Mouse (Mus musculus) induced T-regulatory cell, adult 2 months (primary cell): ENCODE results near the gene Smoc2.

Experiments
- DNase-seq: peaks from one replicate; pipeline ENCODE4 v3.0.0-alpha.2; 2012; ENCODE audit warnings: low read depth

The Smoc2 gene

GRCm38 (mm10) chr17:14277310-14277709 lies 2.0 kb upstream of the Smoc2 start:
- DNase-seq: no peak

GRCm38 (mm10) chr17:14279966-14280300 lies 627 bp downstream of the Smoc2 start:
- no peak for DNase-seq

DNA sequence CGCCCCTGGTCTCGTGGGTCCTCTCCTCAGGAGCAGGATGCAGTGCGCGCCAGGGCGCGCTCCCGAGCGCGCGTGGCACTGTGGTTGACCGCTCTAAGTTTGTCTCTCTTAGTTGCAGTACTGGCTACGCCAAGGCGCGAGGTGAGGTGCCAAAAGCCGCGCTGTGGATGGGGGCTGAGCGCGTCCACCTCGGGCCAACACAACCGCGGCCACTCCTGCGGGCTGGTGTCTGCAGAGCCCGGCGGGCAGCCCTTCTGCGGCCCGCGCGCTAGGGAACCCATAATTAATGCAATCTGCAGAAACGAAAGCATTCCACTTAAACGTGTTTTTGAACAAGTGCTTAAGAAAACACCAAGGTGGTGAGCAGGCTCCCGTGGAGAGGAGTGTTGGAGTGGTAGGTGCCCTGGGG lies 1.1 kb downstream of the Smoc2 start:
- no peak for DNase-seq

DNA sequence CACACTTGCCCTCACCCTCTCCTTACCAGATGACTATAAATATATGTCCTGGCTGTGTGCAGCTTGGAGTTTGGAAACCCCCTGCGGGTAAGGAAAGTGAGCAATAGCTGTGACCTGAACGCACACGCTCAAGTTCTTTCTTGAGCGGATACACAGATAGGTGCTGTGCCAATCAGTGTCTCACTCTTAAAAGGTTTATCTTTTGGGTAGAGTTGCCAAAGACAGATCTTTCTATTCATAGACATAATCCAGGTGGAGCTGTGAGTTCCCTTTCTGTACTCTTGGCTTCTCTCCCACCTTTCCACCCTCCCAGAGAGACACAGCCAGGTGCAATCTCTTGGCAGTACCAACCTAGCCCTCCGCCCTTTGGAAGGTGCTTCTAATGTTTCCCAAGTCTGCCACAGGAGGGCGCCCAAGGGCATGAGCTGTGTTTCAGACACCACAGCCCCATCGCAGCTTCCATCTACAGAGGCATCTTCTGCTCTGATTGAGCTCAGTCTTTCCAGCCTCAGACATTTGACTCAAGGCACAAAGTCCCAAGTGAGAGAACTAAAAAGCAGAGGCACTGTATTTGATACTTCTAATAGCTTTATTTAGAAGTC lies 8.8 kb downstream of the Smoc2 start:
- peak; percentile 35 for DNase-seq

GRCm38 (mm10) chr17:14293617-14294016 lies 14.3 kb downstream of the Smoc2 start:
- no peak for DNase-seq

- DNase-seq: no peak
Measured at GRCm38 (mm10) chr17:14295146-14295545, 15.8 kb downstream of the Smoc2 start.

GRCm38 (mm10) chr17:14300361-14300760 lies 21.1 kb downstream of the Smoc2 start:
- DNase-seq: no peak

GRCm38 (mm10) chr17:14301491-14302344 lies 22.4 kb downstream of the Smoc2 start:
- DNase-seq: no peak

DNA sequence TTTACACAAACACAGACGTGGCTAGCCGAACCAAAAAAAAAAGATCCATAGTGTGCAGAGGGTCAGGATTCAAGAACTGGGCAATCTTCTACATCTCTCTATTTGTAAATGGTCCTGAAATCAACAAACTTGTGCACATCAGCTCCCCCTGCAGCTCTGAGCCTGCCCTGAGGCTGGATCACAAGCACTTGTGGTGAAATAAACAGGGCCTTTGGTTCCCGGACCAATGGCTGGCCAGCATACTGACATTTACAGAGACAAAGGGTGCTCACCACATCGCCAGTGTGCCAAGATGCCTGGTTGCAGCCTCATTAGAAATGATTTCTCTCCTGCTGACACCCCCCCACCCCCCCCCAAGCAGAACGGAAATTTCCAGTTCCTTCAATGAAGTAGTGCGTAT lies 23.1 kb downstream of the Smoc2 start:
- no peak for DNase-seq

DNA sequence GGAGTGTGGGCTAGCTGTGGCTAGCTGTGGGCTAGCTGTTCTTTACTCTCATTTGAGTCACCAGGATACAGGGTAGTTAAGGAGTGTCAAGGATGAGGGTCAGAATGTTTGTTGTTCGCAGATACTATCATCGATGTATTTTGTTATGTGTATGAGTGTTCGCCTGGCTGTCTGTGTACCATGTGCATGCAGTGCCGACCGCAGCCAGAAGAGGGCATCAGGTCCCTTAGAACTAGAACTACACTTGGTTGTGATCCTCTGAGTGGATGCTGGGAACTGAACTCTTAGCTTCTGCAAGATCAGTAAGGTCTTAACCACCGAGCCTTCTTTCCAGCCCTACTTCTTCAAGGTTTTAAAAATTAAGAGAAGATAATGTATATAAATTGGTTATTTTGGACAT lies 24.4 kb downstream of the Smoc2 start:
- DNase-seq: no peak

GRCm38 (mm10) chr17:14309884-14310283 lies 30.6 kb downstream of the Smoc2 start:
- no peak for DNase-seq

DNA sequence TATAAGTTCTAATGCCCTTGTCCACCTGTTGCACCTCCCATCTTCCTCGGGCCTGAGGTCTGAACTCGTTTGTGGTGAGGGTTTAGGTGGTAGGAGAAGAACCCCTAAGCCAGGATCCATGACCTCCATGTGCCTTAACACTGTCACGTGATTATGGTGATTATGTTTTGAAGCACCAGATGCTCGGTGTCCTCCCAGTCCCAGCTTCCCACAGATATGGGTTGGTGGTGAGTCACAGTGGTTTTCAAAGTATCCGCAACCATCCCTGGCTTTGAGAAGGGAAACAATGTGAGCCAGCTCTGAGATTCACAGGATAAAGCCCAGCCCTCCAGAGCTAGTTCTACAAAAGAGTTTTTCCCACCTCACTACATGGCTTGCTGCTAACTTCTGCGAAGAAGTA lies 33.1 kb downstream of the Smoc2 start:
- no peak for DNase-seq

DNA sequence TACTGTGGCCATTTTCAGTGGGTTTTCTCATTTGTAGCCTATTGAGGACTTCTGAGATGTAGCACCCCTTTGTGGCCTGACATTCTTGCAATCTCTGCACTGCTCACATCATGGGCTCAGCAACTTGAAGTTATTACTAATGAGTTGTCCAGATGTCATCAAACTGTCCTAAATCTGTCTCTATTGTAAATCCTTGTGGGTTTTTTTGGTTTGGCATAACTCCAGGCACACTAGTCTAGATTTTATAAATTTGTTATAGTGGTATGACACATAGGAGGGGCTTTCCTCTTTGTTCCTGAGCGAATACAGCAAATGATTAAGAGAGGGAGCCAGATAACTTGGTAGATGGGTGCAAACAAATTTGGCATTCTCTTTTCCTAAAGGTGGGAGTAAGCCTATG lies 35.0 kb downstream of the Smoc2 start:
- no peak for DNase-seq

DNA sequence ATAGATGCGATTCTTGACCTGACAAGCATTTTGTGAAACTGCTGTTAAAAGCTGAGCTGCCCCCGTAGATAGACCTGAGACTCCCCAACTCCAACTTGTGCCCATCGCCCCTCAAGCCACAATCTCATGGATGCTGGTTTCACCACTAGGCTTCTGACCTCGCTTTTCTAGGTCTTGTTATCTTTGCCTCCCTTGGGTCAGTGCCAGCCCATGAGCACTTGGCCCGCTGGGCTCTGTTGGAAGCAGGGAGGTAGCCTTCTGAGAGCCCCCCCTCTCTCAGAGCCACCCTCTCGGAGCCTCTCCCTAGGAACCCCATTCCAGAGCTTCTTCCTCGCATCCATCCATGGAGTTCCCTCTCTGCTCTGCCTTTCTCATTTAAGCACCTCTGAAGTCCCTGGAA lies 37.2 kb downstream of the Smoc2 start:
- DNase-seq: no peak

- DNase-seq: no peak
Measured at GRCm38 (mm10) chr17:14317439-14317838, 38.1 kb downstream of the Smoc2 start.

- DNase-seq: no peak
Measured at GRCm38 (mm10) chr17:14326156-14326555, 46.9 kb downstream of the Smoc2 start.

DNA sequence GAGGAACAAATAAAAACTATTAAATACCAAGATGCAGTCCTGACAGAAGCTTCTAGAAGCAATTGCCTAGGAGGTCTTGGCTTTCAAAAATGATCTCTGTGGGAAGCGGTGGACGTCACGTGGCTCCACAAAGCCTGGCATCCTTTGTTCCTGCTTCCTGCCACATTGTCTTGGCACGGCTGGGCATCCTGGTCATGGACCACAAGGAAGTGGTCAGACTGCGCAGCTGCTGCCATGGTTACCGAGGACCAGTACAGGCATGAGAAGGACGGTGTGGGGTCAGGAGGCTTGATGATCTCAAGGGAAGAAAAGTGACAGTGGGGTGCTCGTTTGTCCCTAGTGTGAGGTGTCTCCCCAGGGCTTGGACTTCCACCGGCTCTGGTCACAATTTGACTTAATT lies 48.7 kb downstream of the Smoc2 start:
- DNase-seq: no peak

- no peak for DNase-seq
Measured at GRCm38 (mm10) chr17:14330498-14330897, 51.2 kb downstream of the Smoc2 start.

DNA sequence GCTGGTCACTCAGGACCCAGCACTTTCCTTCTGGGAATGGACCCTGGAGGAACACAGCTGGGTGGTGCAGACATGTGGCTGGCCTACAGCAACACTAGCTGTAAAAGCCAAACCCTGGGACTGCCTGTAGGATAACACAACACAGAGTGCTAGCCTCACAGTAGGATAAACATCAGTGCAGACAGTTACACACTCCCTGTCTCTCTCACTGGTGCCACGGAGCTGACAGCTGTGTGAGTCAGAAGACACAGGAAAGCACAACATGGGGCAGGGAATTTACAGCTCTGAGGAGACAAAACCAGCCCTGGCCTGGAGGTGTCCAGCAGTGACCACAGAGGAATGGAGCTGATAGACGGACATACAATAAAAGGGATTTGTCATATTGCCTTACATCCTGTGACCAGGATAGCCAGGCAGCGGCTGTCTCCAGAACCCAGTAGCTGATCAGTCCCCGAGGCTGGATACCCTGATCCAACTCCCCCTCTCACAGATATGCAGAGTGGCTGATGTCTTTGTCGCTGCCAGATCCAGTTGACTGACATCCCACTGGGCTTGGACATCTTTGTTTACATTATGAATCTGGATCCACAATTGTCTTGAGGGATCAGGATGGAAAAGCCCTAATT lies 60.7 kb downstream of the Smoc2 start:
- no peak for DNase-seq

- DNase-seq: no peak
Measured at GRCm38 (mm10) chr17:14340736-14341135, 61.4 kb downstream of the Smoc2 start.

GRCm38 (mm10) chr17:14342511-14342910 lies 63.2 kb downstream of the Smoc2 start:
- no peak for DNase-seq

DNA sequence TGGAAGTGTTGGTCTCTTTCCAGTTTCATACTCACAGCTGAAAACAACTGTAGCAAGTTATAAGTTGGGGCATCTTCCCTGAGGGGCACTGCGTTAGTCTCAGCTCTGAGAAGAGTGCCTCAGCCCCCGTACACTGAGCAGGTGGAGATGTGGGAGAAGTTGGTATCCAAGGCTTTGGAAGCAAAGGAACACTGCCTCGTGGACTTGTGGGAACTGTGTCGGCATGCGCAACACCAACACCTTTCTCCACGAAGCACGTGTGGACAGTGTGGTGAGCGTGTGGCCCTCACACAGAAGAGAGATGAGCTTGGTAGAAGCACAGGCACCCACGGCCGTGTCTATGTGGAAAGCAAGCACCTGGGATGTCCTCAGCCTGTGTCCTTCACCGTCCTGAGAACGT lies 64.1 kb downstream of the Smoc2 start:
- no peak for DNase-seq

DNA sequence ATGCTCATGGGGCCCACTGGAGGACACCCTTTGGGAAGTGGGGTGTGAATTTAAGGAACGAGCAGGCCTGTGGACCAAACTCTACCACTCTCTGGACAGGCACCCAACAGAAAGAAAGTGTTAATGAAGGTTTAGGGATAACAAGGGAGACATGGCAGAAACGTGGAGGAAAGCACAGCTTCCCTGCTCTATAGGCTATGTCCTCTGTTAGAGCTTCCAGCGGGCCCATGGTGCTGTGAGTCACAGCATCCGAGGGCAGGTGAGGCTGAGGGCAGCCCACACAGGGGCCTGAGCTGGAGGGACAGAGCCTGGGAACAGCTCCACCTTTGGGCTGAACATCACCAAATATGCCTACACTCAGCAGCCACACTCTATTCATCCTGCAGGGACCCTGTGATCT lies 66.2 kb downstream of the Smoc2 start:
- DNase-seq: no peak
